Mouse (Mus musculus) megakaryocyte, embryonic 14.5 days (primary cell): ENCODE data around the gene Rps6ka5. TPM values are rescaled to one million over a fixed set of nuclear protein-coding genes. Genes with fewer than 3 reads are reported as not detected.

Source experiments
- H3K27me3 ChIP-seq: replicated peaks from 2 replicates; pipeline ENCODE3; 2012; ENCODE audit warnings: inconsistent platforms
- H3K36me3 ChIP-seq: replicated peaks from 2 replicates; pipeline ENCODE3; 2012; ENCODE audit warnings: low read length, inconsistent platforms, mixed read lengths
- H3K4me1 ChIP-seq: 2 replicates; pipeline ENCODE4 v1.6.1; 2012; ENCODE audit warnings: inconsistent platforms
- H3K4me3 ChIP-seq: replicated peaks from 2 replicates; pipeline ENCODE3; 2012; ENCODE audit warnings: moderate library complexity, mild to moderate bottlenecking, inconsistent platforms
- H3K9me3 ChIP-seq: 2 replicates; pipeline ENCODE4 v1.6.1; 2012; ENCODE audit warnings: inconsistent platforms
- FLI1 ChIP-seq: IDR thresholded peaks from 2 replicates; pipeline ENCODE4 v1.6.1; 2012; ENCODE audit warnings: low read length, inconsistent platforms, mixed read lengths
- GATA1 ChIP-seq: IDR thresholded peaks from 3 replicates; pipeline ENCODE4 v1.6.1; 2012; ENCODE audit warnings: mixed read lengths, low read length, inconsistent platforms, borderline replicate concordance
- polyA plus RNA-seq: library from polyadenylated mRNA; stranded (reverse); fragments of >175 nt; gene quantifications from 2 replicates; pipeline ENCODE4 v1.2.3, GENCODE M21; 2012; ENCODE audit warnings: low replicate concordance; ENCODE audit not compliant: insufficient read depth

Gene Rps6ka5
- polyA plus RNA-seq, 1 experiment = 1.3 TPM

DNA sequence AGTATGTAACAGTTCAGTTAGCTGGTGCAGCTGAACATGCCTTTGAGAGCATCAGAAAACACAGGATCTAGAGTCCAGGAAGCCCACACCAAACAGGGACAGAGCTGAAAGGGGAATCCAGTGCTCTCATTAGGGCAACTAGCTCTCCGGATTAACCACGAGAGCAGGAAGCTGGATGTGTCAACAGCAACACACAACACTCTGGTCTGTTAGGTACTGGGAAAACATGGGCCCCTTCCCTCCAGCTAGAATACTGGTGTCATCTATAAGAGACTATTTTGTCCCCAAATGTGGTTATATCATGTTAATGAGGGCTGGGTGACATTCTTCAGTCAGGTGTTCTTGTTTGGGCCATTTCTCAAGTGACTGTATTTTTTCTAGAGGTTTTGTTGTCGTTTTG lies 184.7 kb downstream of the Rps6ka5 start:
- peaks cover 8% of the 10 kb centered on the region for H3K36me3 ChIP-seq
- no peaks in the 10 kb centered on the region for H3K27me3 ChIP-seq
- H3K4me3 ChIP-seq = no peak overlapping the region
- H3K4me1 ChIP-seq = peaks cover 72% of the 10 kb centered on the region
- no peaks in the 10 kb centered on the region for H3K9me3 ChIP-seq
- TF ChIP-seq FLI1 (no peak), GATA1 (no peak)

- peaks cover 70% of the 10 kb centered on the region for H3K4me1 ChIP-seq
- no peak for TF ChIP-seq GATA1
- no peak for TF ChIP-seq FLI1
Observed at GRCm38 (mm10) chr12:100539158-100539714, 187.5 kb downstream of the Rps6ka5 start.

GRCm38 (mm10) chr12:100538445-100539157 lies 188.2 kb downstream of the Rps6ka5 start:
- Histone ChIP-seq H3K36me3 (no peaks in the 10 kb centered on the region), H3K4me1 (peaks cover 71% of the 10 kb centered on the region), H3K4me3 (no peak overlapping the region), H3K27me3 (no peaks in the 10 kb centered on the region), H3K9me3 (no peaks in the 10 kb centered on the region)
- TF ChIP-seq GATA1 = no peak
- TF ChIP-seq FLI1 = no peak

More at GRCm38 (mm10) chr12:100539158-100539714, 187.5 kb downstream of the Rps6ka5 start:
- no peaks in the 10 kb centered on the region for H3K27me3 ChIP-seq
- no peaks in the 10 kb centered on the region for H3K36me3 ChIP-seq
- no peak overlapping the region for H3K4me3 ChIP-seq
- no peaks in the 10 kb centered on the region for H3K9me3 ChIP-seq

GRCm38 (mm10) chr12:100537091-100537490 lies 189.7 kb downstream of the Rps6ka5 start:
- Histone ChIP-seq H3K4me3 (no peak overlapping the region), H3K27me3 (no peaks in the 10 kb centered on the region), H3K9me3 (no peaks in the 10 kb centered on the region), H3K36me3 (no peaks in the 10 kb centered on the region), H3K4me1 (peaks cover 69% of the 10 kb centered on the region)
- TF ChIP-seq GATA1 = no peak
- TF ChIP-seq FLI1 = no peak

DNA sequence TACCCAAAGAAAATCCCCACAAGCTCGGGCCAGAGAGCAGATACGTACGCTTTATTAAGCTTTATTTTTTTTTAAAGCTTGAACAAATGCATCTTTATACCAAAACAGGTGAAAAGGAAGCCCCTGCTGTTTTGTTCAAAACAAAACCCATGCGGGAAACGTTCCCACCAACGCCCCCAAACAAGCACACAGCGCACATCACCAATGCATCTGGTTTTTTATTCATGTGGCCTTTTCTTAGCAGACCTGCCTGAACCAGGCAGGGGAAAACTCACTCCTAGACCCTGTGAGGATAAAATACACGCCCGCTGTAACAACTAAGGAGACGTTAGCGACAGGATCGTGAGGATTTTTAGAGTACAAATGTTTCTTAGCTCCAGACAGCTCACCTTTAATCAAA lies 191.8 kb downstream of the Rps6ka5 start:
- no peak overlapping the region for H3K4me3 ChIP-seq
- peaks cover 84% of the 10 kb centered on the region for H3K4me1 ChIP-seq
- peaks cover 6% of the 10 kb centered on the region for H3K9me3 ChIP-seq
- H3K36me3 ChIP-seq = peaks cover 10% of the 10 kb centered on the region
- TF ChIP-seq FLI1 = no peak
- TF ChIP-seq GATA1 = no peak
- H3K27me3 ChIP-seq = no peaks in the 10 kb centered on the region

GRCm38 (mm10) chr12:100534028-100534427 lies 192.8 kb downstream of the Rps6ka5 start:
- peaks cover 13% of the 10 kb centered on the region for H3K36me3 ChIP-seq
- H3K9me3 ChIP-seq = peaks cover 10% of the 10 kb centered on the region
- no peak overlapping the region for H3K4me3 ChIP-seq
- peaks cover 87% of the 10 kb centered on the region for H3K4me1 ChIP-seq
- TF ChIP-seq GATA1 (no peak), FLI1 (no peak)
- no peaks in the 10 kb centered on the region for H3K27me3 ChIP-seq

- Histone ChIP-seq H3K36me3 (peaks cover 13% of the 10 kb centered on the region), H3K4me1 (peaks cover 87% of the 10 kb centered on the region), H3K27me3 (no peaks in the 10 kb centered on the region)
Observed at GRCm38 (mm10) chr12:100533209-100533608, 193.6 kb downstream of the Rps6ka5 start.

GRCm38 (mm10) chr12:100531740-100532139 lies 195.0 kb downstream of the Rps6ka5 start:
- Histone ChIP-seq H3K36me3 (peaks cover 13% of the 10 kb centered on the region), H3K4me1 (peaks cover 88% of the 10 kb centered on the region), H3K9me3 (peaks cover 10% of the 10 kb centered on the region), H3K27me3 (no peaks in the 10 kb centered on the region), H3K4me3 (no peak overlapping the region)
- no peak for TF ChIP-seq FLI1
- TF ChIP-seq GATA1 = no peak

More at GRCm38 (mm10) chr12:100533209-100533608, 193.6 kb downstream of the Rps6ka5 start:
- peaks cover 10% of the 10 kb centered on the region for H3K9me3 ChIP-seq
- no peak overlapping the region for H3K4me3 ChIP-seq
- TF ChIP-seq GATA1 (no peak), FLI1 (no peak)

DNA sequence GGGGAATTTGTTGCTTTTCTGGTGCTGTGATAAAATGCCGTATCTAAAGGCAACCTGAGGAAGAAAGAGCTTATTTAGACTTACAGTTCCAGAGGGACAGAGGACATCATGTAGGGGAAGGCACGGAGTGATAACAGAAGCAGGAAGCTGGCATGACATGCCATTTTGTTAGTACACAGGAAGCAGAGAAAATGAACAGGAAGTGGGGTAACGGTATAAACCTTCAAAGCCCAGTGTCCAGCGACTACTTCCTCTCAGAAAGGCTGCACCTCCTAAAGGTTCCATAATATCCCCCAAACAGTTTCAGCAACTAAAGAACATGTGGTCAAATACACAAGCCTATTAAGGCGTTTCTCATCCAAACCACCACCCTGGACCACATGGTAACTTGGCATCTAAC lies 195.9 kb downstream of the Rps6ka5 start:
- Histone ChIP-seq H3K4me3 (no peak overlapping the region), H3K9me3 (peaks cover 10% of the 10 kb centered on the region), H3K36me3 (peaks cover 13% of the 10 kb centered on the region), H3K4me1 (peaks cover 88% of the 10 kb centered on the region), H3K27me3 (no peaks in the 10 kb centered on the region)
- TF ChIP-seq GATA1 (no peak; the same call in 2 of the 3 replicates), FLI1 (no peak)

- peaks cover 96% of the 10 kb centered on the region for H3K4me1 ChIP-seq
- peaks cover 13% of the 10 kb centered on the region for H3K36me3 ChIP-seq
- H3K4me3 ChIP-seq = no peak overlapping the region
- no peaks in the 10 kb centered on the region for H3K27me3 ChIP-seq
- TF ChIP-seq FLI1 (no peak), GATA1 (no peak)
- peaks cover 10% of the 10 kb centered on the region for H3K9me3 ChIP-seq
Observed at GRCm38 (mm10) chr12:100529651-100530050, 197.1 kb downstream of the Rps6ka5 start.
